Mouse (Mus musculus): Measurements from ENCODE around the gene Psmd11. TPM values are rescaled to one million over a fixed set of nuclear protein-coding genes. Genes with fewer than 3 reads are reported as not detected.
A peak's percentile ranks its signal among the peaks of the same experiment; 100 is the strongest.

Psmd11 gene
- polyA plus RNA-seq, 1 experiment from 2014 or later: 296 TPM

DNA sequence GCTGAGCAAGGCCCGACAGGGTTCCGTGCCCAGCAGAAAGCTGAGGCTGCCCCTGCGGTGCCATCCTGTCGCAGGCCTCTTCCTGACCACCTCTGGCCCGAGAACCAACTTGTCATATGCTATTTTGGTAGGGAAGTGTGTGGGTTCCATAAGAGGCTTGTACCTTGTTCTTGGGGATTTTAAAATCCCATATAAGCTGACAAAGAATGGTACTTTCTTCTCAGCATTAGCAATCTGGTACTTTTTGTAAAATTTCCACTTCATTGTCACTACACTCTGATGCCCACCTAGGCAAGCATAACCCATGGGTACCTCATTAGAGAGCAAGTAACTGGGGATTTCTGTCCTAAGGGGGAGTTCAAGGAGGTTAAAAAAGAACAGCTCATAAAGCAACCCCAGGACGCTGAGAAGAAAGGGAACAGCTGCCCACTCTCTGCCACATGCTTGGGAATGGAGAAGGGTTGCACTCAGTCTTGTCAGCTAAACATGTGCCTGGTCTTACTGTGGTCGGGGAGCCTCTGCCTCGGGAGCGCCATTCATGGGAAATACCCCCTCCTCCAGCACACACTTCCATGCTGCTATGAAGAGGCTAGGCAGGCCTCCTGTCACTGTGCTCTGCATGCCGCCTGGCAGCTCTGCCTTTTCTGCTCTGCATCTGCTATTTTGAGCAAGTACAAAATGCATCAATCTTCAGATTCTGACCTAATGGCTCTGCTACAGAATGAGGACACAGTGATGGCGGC lies 70.1 kb downstream of the Psmd11 start:
- Histone ChIP-seq H3K4me1 (ENCODE audit: insufficient read depth) (0 out of 2 replicates have a peak, but pooled peaks cover 6% of the 10 kb centered on the region), H3K4me2 (no peak overlapping the region), H3K4me3 (ENCODE audit: low read depth, low read length) (no peak overlapping the region), H3K9ac (no peak overlapping the region), H3K27me3 (ENCODE audit: insufficient read depth, low read length) (no peaks in the 10 kb centered on the region), H3K27ac (ENCODE audit: low read depth) (no peak overlapping the region), H3K36me3 (ENCODE audit: insufficient read depth) (no peaks in the 10 kb centered on the region), H3K9me3 (ENCODE audit: low read depth, low read length) (no peaks in the 10 kb centered on the region)
- 56% methylated on average over 11 of the region's 11 CpGs for WGBS
- ATAC-seq (ENCODE audit: insufficient read depth) (no peak), DNase-seq (no peak)
- TF ChIP-seq CTCF (IDR thresholded peaks at IDR 0.05; ENCODE audit: low read depth): no peak

DNA sequence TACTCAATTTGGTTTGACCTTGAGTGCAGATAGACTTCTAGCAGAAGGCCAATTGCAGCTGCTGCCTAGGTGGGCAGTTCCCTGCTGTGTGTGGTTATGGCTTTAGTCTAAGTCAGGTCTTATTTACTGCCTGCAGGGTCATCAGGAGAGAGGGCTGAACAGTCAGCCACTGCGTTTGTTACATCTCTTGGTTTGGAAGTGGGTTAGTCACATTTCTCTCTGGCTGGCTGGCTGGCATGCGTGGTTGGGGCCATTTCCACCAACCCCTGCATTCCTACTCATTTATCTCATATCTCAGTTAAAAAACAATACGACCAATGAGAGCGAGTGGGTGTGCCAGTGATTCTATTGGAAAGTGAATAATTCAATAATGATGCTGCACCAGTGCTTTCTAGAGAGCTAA lies 71.1 kb downstream of the Psmd11 start:
- no peak overlapping the region for H3K9ac ChIP-seq
- no peak overlapping the region for H3K4me2 ChIP-seq
- H3K36me3 ChIP-seq (ENCODE audit: insufficient read depth): no peaks in the 10 kb centered on the region
- H3K4me1 ChIP-seq (ENCODE audit: insufficient read depth): 0 out of 2 replicates have a peak, but pooled peaks cover 13% of the 10 kb centered on the region
- no peak overlapping the region for H3K27ac ChIP-seq (ENCODE audit: low read depth)
- ATAC-seq (ENCODE audit: insufficient read depth) (no peak), DNase-seq (no peak)
- H3K9me3 ChIP-seq (ENCODE audit: low read depth, low read length): no peaks in the 10 kb centered on the region
- no peak overlapping the region for H3K4me3 ChIP-seq (ENCODE audit: low read depth, low read length)
- 73% methylated on average over 4 of the region's 4 CpGs for WGBS
- TF ChIP-seq CTCF (IDR thresholded peaks at IDR 0.05; ENCODE audit: low read depth): no peak
- H3K27me3 ChIP-seq (ENCODE audit: insufficient read depth, low read length): no peaks in the 10 kb centered on the region

DNA sequence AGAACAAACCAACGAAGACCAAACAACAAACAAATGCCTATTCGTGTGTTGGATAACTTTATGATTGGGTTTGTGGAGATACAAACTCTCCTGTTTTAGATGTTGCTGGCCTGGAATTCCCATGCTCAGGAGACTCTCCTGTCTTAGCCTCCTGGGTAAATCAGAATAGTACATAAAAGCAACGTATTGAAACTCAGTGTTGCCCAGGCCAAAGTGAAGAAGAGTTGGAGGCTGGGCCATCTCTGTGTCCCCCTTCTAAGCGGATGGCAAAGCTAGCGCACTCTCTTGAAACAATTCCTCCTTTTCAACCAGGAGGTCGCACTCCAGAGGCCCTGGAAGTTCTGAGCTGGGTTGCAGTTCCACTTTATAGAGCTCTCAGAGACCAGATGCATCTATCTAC lies 74.9 kb downstream of the Psmd11 start:
- Histone ChIP-seq H3K9me3 (ENCODE audit: low read depth, low read length) (no peaks in the 10 kb centered on the region), H3K27ac (ENCODE audit: low read depth) (no peak overlapping the region), H3K27me3 (ENCODE audit: insufficient read depth, low read length) (no peaks in the 10 kb centered on the region), H3K36me3 (ENCODE audit: insufficient read depth) (no peaks in the 10 kb centered on the region), H3K9ac (no peak overlapping the region), H3K4me3 (ENCODE audit: low read depth, low read length) (no peak overlapping the region), H3K4me1 (ENCODE audit: insufficient read depth) (0 out of 2 replicates have a peak, but pooled peaks cover 15% of the 10 kb centered on the region), H3K4me2 (no peak overlapping the region)
- TF ChIP-seq CTCF (IDR thresholded peaks at IDR 0.05; ENCODE audit: low read depth): no peak
- ATAC-seq (ENCODE audit: insufficient read depth) (no peak), DNase-seq (no peak)
- 82% methylated on average over 6 of the region's 6 CpGs for WGBS

DNA sequence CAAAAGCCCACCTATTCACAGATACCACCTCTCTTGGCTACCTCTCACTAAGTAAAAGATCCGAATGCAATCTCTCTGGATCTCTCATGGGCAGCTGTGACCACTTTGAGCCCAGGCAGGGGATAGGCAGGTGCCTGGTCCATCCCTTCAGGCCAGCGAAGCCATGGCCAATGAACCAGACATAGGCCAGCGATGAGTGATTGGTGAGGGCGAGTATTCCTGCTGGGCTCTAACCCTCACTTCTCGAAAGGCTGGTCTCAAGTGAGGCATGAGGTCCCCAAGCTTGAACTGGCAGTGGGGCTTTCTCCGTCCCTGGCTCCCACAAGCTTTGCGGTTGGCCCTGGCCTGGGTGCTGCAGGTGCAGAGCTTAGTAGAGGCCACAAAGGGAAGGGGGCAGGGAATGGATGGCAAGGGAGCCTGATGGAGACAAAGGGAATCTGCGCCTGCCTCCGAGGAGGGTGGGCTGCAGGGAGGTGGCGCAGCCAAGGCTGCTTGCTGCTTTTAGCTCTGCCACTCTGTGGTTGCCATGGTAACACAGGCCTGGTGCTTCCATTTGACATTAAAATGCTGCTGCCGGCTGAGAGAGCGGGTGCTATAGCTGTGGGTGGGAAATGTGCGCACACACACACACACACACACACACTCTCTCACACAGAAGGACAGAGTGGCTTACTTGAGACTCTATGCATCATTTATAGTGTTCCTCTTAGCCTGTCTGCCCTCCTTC lies 75.5 kb downstream of the Psmd11 start:
- DNase-seq (peak; percentile 71), ATAC-seq (ENCODE audit: insufficient read depth) (peak; percentile 60)
- no peaks in the 10 kb centered on the region for H3K9me3 ChIP-seq (ENCODE audit: low read depth, low read length)
- 40% methylated on average over 13 of the region's 13 CpGs for WGBS
- H3K4me1 ChIP-seq (ENCODE audit: insufficient read depth): 0 out of 2 replicates have a peak, but pooled peaks cover 19% of the 10 kb centered on the region
- no peak overlapping the region for H3K27ac ChIP-seq (ENCODE audit: low read depth)
- TF ChIP-seq CTCF (IDR thresholded peaks at IDR 0.05; ENCODE audit: low read depth): no peak
- H3K4me2 ChIP-seq: no peak overlapping the region
- no peaks in the 10 kb centered on the region for H3K27me3 ChIP-seq (ENCODE audit: insufficient read depth, low read length)
- no peaks in the 10 kb centered on the region for H3K36me3 ChIP-seq (ENCODE audit: insufficient read depth)
- no peak overlapping the region for H3K4me3 ChIP-seq (ENCODE audit: low read depth, low read length)
- no peak overlapping the region for H3K9ac ChIP-seq

DNA sequence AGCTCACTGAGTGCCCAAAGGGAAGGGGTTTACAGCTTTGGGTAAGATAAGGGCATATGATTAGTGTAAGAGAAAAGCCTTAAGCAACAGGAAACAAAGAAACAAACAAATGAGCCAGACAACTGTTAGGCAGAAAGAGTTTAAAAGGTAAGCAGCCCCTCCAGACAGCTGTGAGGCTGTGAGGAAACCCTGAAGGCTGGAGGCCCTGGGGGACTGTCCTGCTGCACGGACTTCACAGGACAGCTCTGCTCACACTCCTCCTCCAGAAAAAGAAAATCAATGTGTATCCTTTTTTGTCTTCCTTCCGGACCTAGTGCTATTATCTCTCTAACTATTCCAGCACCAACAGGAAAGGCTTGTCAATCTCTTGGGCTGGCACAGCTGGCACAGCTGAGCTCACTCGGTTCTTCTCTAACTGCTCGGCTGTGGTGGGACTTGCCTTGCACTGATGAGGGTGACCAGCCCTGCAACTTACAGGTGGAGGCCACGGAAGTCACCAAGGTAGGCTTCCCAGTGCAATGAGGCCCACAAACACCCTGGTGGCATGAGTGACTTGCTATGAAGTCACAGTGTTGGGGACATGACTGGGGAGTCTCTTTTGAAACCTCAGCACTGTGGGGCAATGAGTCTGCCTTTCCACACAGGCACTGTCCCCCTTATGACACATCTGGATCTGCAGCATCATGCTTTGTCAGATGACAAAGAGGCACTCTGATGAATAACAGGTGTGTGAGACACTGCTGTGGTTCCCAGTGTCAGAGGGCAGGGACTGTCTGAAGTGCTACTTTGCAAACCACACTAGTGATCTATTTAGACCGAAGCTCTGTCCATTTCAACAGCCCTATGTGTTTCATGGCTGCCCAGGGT lies 76.3 kb downstream of the Psmd11 start:
- WGBS: 45% methylated on average over 6 of the region's 6 CpGs
- Histone ChIP-seq H3K4me1 (ENCODE audit: insufficient read depth) (0 out of 2 replicates have a peak, but pooled peaks cover 14% of the 10 kb centered on the region), H3K9me3 (ENCODE audit: low read depth, low read length) (no peaks in the 10 kb centered on the region), H3K4me3 (ENCODE audit: low read depth, low read length) (no peak overlapping the region), H3K27me3 (ENCODE audit: insufficient read depth, low read length) (no peaks in the 10 kb centered on the region), H3K4me2 (no peak overlapping the region), H3K27ac (ENCODE audit: low read depth) (no peak overlapping the region), H3K9ac (no peak overlapping the region), H3K36me3 (ENCODE audit: insufficient read depth) (no peaks in the 10 kb centered on the region)
- ATAC-seq (ENCODE audit: insufficient read depth) (no peak), DNase-seq (no peak)
- no peak for TF ChIP-seq CTCF (IDR thresholded peaks at IDR 0.05; ENCODE audit: low read depth)

DNA sequence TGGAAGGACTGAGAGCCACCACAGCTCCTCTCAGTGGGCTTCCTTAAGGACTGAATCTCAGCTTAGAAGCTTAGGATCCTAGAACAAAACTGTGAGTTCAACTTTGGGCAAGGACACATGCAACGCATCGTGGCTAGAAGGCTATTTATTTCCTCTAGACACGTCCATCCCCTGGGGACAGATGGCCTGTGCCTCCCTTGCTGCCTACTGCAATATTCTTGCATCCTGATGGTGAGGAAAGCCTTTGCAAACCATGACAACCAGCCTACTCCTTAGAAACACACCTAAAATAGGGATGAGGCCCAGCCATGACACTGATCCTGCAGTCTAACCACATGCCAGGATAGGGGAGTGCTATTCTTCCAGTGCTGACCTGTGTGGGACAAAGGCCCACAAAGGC lies 77.2 kb downstream of the Psmd11 start:
- no peak overlapping the region for H3K9ac ChIP-seq
- no peak for TF ChIP-seq CTCF (IDR thresholded peaks at IDR 0.05; ENCODE audit: low read depth)
- ATAC-seq (ENCODE audit: insufficient read depth): no peak
- H3K9me3 ChIP-seq (ENCODE audit: low read depth, low read length): no peaks in the 10 kb centered on the region
- 0 out of 2 replicates have a peak, but pooled peaks cover 14% of the 10 kb centered on the region for H3K4me1 ChIP-seq (ENCODE audit: insufficient read depth)
- H3K27me3 ChIP-seq (ENCODE audit: insufficient read depth, low read length): no peaks in the 10 kb centered on the region
- H3K4me2 ChIP-seq: no peak overlapping the region
- H3K36me3 ChIP-seq (ENCODE audit: insufficient read depth): no peaks in the 10 kb centered on the region
- H3K27ac ChIP-seq (ENCODE audit: low read depth): no peak overlapping the region
- H3K4me3 ChIP-seq (ENCODE audit: low read depth, low read length): no peak overlapping the region
- 83% methylated on average over 3 of the region's 3 CpGs for WGBS
- DNase-seq: no peak

Data from lung, embryonic 14.5 days (tissue).